Mouse (Mus musculus) heart, embryonic 16.5 days (tissue): ENCODE measurements at regions not wholly inside any gene's neighbourhood (a gene's known extent, or its start where the extent isn't known, plus 50 kb on each side); places are given as distances from the start of the nearest gene placed in this dataset.

Experiments
- ATAC-seq: fragments of 200-750 bp; cut with Nextera tagmentation; replicated peaks from 2 replicates; pipeline ENCODE4 v1.8.0; 2017; ENCODE audit warnings: moderate number of reproducible peaks; ENCODE audit not compliant: insufficient read depth, low FRiP score; ENCODE audit errors: extremely low read depth
- H3K27ac ChIP-seq: fragments of 300-500 bp; sonication (generic); 2 replicates; pipeline ENCODE4 v1.5.1; 2014; ENCODE audit warnings: mild to moderate bottlenecking, low read length, control low read depth, moderate library complexity
- H3K27me3 ChIP-seq: fragments of 300-500 bp; sonication (generic); 2 replicates; pipeline ENCODE4 v1.6.1; 2014; ENCODE audit warnings: low read length, mixed read lengths; ENCODE audit not compliant: control insufficient read depth, insufficient read depth
- H3K36me3 ChIP-seq: fragments of 300-500 bp; sonication (generic); 2 replicates; pipeline ENCODE4 v1.6.1; 2014; ENCODE audit not compliant: control insufficient read depth, insufficient read depth
- H3K4me1 ChIP-seq: fragments of 300-500 bp; sonication (generic); 2 replicates; pipeline ENCODE4 v1.6.1; 2014; ENCODE audit warnings: low read length, mixed read lengths; ENCODE audit not compliant: control insufficient read depth, insufficient read depth
- H3K4me2 ChIP-seq: fragments of 300-500 bp; sonication (generic); 2 replicates; pipeline ENCODE4 v1.6.1; 2014; ENCODE audit warnings: low read depth, mild to moderate bottlenecking, control low read depth, low read length
- H3K4me3 ChIP-seq: fragments of 300-500 bp; sonication (generic); 2 replicates; pipeline ENCODE4 v1.5.1; 2014; ENCODE audit warnings: mild to moderate bottlenecking, control low read depth, low read length
- H3K9ac ChIP-seq: fragments of 300-500 bp; sonication (generic); 2 replicates; pipeline ENCODE4 v1.6.1; 2014; ENCODE audit warnings: low read length, control low read depth
- H3K9me3 ChIP-seq: fragments of 300-500 bp; sonication (generic); replicated peaks from 2 replicates; pipeline ENCODE4 v1.6.1; 2016; ENCODE audit warnings: low read length; ENCODE audit not compliant: control insufficient read depth
- WGBS: fragments of 180-500 bp; shearing (Covaris S2); extraction: QIAGEN DNeasy Blood & Tissue Kit; methylation state at CpG from one replicate; pipeline ENCODE4 v1.1.7; 2014; 5-methylcytosine and 5-hydroxymethylcytosine counted together

GRCm38 (mm10) chr8:26345078-26345477 is 225.7 kb downstream of the Gm45692 start:
- no peaks in the 10 kb centered on the region for H3K9me3 ChIP-seq
- H3K27ac ChIP-seq, result no peak overlapping the region
- no peak; the same call in 1 of the 2 replicates for ATAC-seq
- no peak overlapping the region for H3K9ac ChIP-seq
- no peak overlapping the region for H3K4me3 ChIP-seq
- H3K27me3 ChIP-seq, result no peaks in the 10 kb centered on the region
- 31% methylated on average over 6 of the region's 6 CpGs for WGBS
- no peak overlapping the region for H3K4me2 ChIP-seq
- H3K36me3 ChIP-seq, result no peaks in the 10 kb centered on the region
- H3K4me1 ChIP-seq, result no peaks in the 10 kb centered on the region

GRCm38 (mm10) chr8:26349231-26349630 is 229.9 kb downstream of the Gm45692 start:
- Histone ChIP-seq H3K9me3 (no peaks in the 10 kb centered on the region), H3K4me2 (no peak overlapping the region), H3K36me3 (no peaks in the 10 kb centered on the region), H3K27me3 (no peaks in the 10 kb centered on the region), H3K4me3 (no peak overlapping the region), H3K27ac (no peak overlapping the region), H3K4me1 (peaks cover 8% of the 10 kb centered on the region), H3K9ac (no peak overlapping the region)
- ATAC-seq, result no peak
- WGBS, result 87% methylated on average over 7 of the region's 7 CpGs

GRCm38 (mm10) chr8:26349854-26350253 is 230.5 kb downstream of the Gm45692 start:
- H3K4me2 ChIP-seq, result no peak overlapping the region
- H3K9ac ChIP-seq, result no peak overlapping the region
- H3K9me3 ChIP-seq, result no peaks in the 10 kb centered on the region
- no peak for ATAC-seq
- H3K4me3 ChIP-seq, result no peak overlapping the region
- WGBS, result 96% methylated on average over 3 of the region's 3 CpGs
- H3K27ac ChIP-seq, result no peak overlapping the region
- H3K4me1 ChIP-seq, result peaks cover 8% of the 10 kb centered on the region
- no peaks in the 10 kb centered on the region for H3K27me3 ChIP-seq
- H3K36me3 ChIP-seq, result no peaks in the 10 kb centered on the region

DNA sequence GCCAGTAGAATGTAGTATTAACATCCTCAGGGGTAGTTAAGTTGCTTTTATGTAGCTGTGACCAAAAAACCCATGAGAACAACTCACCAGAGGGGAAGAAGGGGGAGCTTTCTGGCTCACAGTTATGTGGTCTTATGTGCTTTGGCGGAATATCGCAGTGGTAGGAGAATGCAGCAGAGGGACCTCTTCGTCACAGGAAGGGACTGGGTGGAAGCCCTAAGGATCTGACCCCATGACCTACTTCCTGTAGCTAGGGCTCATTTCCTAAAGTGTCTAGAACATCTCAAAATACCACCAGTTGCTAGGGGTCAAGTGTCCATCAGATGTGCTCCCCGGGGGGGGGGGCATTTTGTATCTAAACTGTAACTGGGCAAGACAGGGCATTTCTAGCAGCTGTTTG is 231.3 kb downstream of the Gm45692 start:
- Histone ChIP-seq H3K9me3 (no peaks in the 10 kb centered on the region), H3K4me3 (no peak overlapping the region), H3K9ac (no peak overlapping the region), H3K4me2 (no peak overlapping the region), H3K27ac (no peak overlapping the region), H3K27me3 (no peaks in the 10 kb centered on the region), H3K4me1 (peaks cover 8% of the 10 kb centered on the region), H3K36me3 (no peaks in the 10 kb centered on the region)
- 70% methylated on average over 4 of the region's 4 CpGs for WGBS
- ATAC-seq, result no peak

DNA sequence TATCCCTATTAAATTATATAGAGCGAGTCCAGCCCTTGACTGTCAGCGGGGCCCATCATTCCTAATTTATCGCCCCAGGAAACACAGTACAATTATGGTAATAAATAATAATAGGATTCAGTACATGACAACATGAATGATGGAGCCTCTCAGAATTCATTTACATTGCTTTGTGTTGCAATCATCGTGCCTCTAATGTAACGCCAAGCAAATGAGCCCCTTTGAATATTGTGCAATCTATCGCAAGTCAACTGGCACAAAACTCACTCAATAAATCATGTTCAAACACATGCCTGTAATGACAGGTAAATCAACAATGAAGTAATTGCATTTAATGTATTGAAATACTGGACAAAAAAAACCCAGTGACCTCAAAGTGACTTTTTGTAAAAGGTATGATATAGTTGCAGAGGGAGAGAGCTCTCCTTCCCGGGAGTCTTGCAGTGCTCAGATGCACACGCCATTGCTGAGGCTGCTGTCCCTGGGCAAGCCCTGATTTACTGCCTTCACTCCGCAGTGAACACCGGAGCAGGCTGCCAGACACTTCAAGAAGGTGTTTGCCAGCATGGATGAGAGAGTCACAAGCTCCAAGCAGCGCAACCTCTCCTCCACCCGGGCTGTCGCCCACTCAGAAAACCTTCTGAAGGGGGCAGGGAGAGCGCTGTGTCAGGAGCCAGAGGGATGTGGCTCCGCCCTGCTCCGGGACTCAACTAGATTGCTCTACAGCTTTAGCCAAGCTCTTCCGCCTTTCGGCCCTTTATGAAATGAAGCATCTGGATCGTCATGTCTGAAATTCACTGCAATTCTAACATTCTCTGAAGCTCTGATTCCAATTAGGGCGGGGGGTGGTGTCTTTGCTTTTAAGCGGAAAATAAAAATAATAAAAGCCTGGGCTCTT is 232.6 kb downstream of the Gm45692 start:
- Histone ChIP-seq H3K36me3 (no peaks in the 10 kb centered on the region), H3K4me2 (peak overlapping the region; percentile 83), H3K4me3 (peak overlapping the region; percentile 53), H3K9ac (peak overlapping the region; percentile 70), H3K27ac (peak overlapping the region; percentile 91), H3K4me1 (peaks cover 8% of the 10 kb centered on the region), H3K27me3 (no peaks in the 10 kb centered on the region), H3K9me3 (no peaks in the 10 kb centered on the region)
- peak; percentile 84 for ATAC-seq
- WGBS, result 34% methylated on average over 21 of the region's 21 CpGs

GRCm38 (mm10) chr8:26352541-26353010 is 233.2 kb downstream of the Gm45692 start:
- Histone ChIP-seq H3K27ac (peak overlapping the region; percentile 91), H3K4me2 (peak overlapping the region; percentile 83), H3K9me3 (no peaks in the 10 kb centered on the region), H3K9ac (peak overlapping the region; percentile 70), H3K36me3 (no peaks in the 10 kb centered on the region), H3K27me3 (no peaks in the 10 kb centered on the region), H3K4me3 (peak overlapping the region; percentile 53), H3K4me1 (peaks cover 8% of the 10 kb centered on the region)
- WGBS, result 19% methylated on average over 9 of the region's 9 CpGs
- peak; percentile 90 for ATAC-seq

GRCm38 (mm10) chr8:26353476-26353875 is 234.1 kb downstream of the Gm45692 start:
- no peak for ATAC-seq
- H3K27ac ChIP-seq, result peak overlapping the region; percentile 91
- no peaks in the 10 kb centered on the region for H3K9me3 ChIP-seq
- peaks cover 8% of the 10 kb centered on the region for H3K4me1 ChIP-seq
- no peak overlapping the region for H3K4me3 ChIP-seq
- H3K36me3 ChIP-seq, result no peaks in the 10 kb centered on the region
- H3K9ac ChIP-seq, result no peak overlapping the region
- no peak overlapping the region for H3K4me2 ChIP-seq
- no peaks in the 10 kb centered on the region for H3K27me3 ChIP-seq
- WGBS, result 56% methylated on average over 3 of the region's 3 CpGs

DNA sequence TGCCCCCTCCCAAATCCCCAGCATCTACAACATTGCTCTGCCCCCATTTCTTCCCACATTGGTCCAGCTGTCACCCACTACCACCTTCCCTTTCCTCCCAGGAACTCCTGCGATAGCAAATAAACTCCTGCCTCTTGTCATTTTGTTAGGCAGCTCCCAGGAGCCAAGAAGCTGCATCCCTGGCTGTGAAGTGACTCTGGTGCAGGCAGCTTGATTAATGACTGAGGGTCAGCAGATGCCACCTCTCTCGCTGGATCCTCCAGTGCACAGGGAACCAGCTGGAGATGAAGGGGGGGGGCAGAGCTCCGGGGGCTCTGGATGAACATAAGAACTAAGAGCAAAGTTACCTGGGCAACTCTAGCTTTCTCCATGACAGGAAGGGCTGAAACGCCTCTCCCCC is 235.2 kb downstream of the Gm45692 start:
- Histone ChIP-seq H3K36me3 (no peaks in the 10 kb centered on the region), H3K9ac (no peak overlapping the region), H3K4me3 (no peak overlapping the region), H3K9me3 (no peaks in the 10 kb centered on the region), H3K4me1 (peaks cover 8% of the 10 kb centered on the region), H3K27me3 (no peaks in the 10 kb centered on the region), H3K27ac (0 out of 2 replicates have a peak overlapping the region, but pooled peaks have one; percentile 9), H3K4me2 (no peak overlapping the region)
- WGBS, result 30% methylated on average over 4 of the region's 4 CpGs
- no peak for ATAC-seq

DNA sequence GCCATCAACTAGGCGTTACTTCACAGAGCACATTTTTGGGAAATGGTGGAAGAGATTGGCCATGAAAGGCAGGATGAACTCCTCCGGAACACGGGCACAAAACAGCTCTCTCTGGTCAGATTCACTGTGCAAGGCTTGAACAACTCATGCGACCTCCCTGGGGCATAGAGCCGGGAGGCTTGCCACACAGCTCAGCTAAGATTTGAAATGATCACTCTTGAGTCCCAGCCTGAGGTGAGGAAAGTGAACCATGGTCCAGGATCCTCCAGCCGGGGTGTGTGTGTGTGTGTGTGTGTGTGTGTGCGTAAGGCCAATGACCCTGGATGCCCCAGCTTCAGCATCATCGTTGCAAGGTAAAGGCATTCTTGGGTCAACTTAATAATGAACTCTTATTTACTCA is 237.5 kb downstream of the Gm45692 start:
- no peaks in the 10 kb centered on the region for H3K9me3 ChIP-seq
- no peaks in the 10 kb centered on the region for H3K27me3 ChIP-seq
- ATAC-seq, result no peak
- H3K4me1 ChIP-seq, result peaks cover 6% of the 10 kb centered on the region
- H3K27ac ChIP-seq, result no peak overlapping the region
- no peak overlapping the region for H3K4me2 ChIP-seq
- H3K4me3 ChIP-seq, result no peak overlapping the region
- no peak overlapping the region for H3K9ac ChIP-seq
- WGBS, result 69% methylated on average over 8 of the region's 8 CpGs
- no peaks in the 10 kb centered on the region for H3K36me3 ChIP-seq
